Mouse (Mus musculus): ENCODE results near the gene Gm8127. TPM values are rescaled to one million over a fixed set of nuclear protein-coding genes. Genes with fewer than 3 reads are reported as not detected.
"Not testable (repeated sequence)": the region's sequence is repeated elsewhere in the genome, so short reads cannot be mapped to it uniquely, and the experiment has no call there.

Gene Gm8127
- polyA plus RNA-seq, 1 experiment from 2014 or later = not detected

DNA sequence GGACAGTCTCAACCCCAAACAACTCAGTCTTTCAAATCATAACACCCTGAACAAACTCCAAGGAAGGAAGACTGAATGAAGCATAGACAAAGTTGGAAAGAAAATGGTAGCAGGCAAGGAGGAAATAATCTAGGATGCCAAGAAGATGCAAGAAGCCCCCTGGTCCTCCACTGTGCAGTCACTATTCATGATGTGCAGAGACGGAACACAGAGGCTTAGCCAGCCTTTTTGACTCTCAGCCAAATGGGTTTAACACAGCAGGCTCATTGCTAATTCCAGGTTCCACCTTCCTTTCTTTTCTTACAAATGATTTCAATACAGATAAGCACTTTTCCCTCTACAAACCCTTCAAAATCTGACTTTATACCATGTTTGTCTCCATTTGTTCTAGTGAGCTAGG, 20.5 kb downstream of the Gm8127 start:
- not testable (repeated sequence) for H3K4me1 ChIP-seq (ENCODE audit: control insufficient read depth, insufficient read depth, low read length); H3K36me3 ChIP-seq (ENCODE audit: control insufficient read depth, insufficient read depth, low read length); H3K9me3 ChIP-seq (ENCODE audit: control insufficient read depth, low read length); H3K27me3 ChIP-seq (replicated peaks; ENCODE audit: control insufficient read depth, insufficient read depth, low read length); H3K4me2 ChIP-seq (ENCODE audit: low read depth, low read length); ATAC-seq; H3K9ac ChIP-seq (ENCODE audit: low read depth, low read length); H3K27ac ChIP-seq (ENCODE audit: low read length); H3K4me3 ChIP-seq (ENCODE audit: low read length)
- 68% methylated on average over 1 of the region's 1 CpGs for WGBS

DNA sequence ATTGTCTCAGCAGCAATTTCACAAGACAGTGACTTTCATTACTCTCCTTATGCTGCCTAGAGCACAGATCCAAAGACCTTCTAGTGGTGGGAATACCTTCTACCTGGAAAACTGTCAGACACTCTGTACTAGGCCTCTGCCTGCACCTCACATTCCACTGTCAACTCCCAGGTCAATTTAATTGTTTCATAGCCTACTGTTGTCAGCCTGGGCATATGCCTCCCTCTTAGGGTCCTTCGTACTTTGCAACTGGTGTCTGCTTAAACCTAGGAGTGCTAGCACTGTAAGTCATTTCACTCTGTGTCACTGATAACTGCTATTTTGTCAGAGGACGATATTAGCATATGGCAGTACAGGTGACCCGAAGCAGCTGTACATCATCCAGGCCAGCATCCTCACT, 24.4 kb downstream of the Gm8127 start:
- H3K9ac ChIP-seq (ENCODE audit: low read depth, low read length); H3K27me3 ChIP-seq (replicated peaks; ENCODE audit: control insufficient read depth, insufficient read depth, low read length); H3K4me1 ChIP-seq (ENCODE audit: control insufficient read depth, insufficient read depth, low read length); H3K36me3 ChIP-seq (ENCODE audit: control insufficient read depth, insufficient read depth, low read length); H3K9me3 ChIP-seq (ENCODE audit: control insufficient read depth, low read length); H3K4me3 ChIP-seq (ENCODE audit: low read length); H3K4me2 ChIP-seq (ENCODE audit: low read depth, low read length); ATAC-seq; H3K27ac ChIP-seq (ENCODE audit: low read length): not testable (repeated sequence)
- WGBS = 90% methylated on average over 3 of the region's 3 CpGs

DNA sequence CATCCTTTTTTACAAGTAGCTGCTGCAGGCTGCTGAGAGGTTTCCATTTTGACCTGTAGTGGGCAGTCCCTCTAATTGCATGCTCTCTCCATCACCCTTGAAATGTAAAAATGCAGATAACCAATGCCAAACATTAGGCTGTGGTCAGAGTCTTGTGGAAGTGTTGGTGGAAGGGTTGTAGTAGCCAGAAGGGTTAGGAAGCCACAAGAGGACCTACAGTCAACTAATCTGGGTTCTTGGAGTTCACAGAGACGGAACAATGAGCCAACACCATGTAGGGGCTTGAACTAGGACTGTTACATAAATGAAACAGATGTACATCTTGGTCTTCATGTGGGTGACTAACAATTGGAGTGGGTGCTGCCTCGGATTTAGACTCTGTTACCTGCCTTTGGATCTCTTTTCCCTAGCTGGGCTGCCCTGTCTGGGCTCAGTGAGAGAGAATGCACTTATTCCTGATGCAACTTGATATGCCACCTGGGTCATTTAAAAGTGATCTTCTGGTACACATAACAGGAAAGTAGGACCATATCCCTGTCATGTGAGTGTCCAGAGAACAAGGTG, 25.0 kb downstream of the Gm8127 start:
- not testable (repeated sequence) for H3K27ac ChIP-seq (ENCODE audit: low read length); H3K27me3 ChIP-seq (replicated peaks; ENCODE audit: control insufficient read depth, insufficient read depth, low read length); H3K4me1 ChIP-seq (ENCODE audit: control insufficient read depth, insufficient read depth, low read length); H3K4me3 ChIP-seq (ENCODE audit: low read length); H3K9me3 ChIP-seq (ENCODE audit: control insufficient read depth, low read length); H3K36me3 ChIP-seq (ENCODE audit: control insufficient read depth, insufficient read depth, low read length); H3K4me2 ChIP-seq (ENCODE audit: low read depth, low read length); H3K9ac ChIP-seq (ENCODE audit: low read depth, low read length); ATAC-seq
- WGBS = 52% methylated on average over 2 of the region's 2 CpGs

DNA sequence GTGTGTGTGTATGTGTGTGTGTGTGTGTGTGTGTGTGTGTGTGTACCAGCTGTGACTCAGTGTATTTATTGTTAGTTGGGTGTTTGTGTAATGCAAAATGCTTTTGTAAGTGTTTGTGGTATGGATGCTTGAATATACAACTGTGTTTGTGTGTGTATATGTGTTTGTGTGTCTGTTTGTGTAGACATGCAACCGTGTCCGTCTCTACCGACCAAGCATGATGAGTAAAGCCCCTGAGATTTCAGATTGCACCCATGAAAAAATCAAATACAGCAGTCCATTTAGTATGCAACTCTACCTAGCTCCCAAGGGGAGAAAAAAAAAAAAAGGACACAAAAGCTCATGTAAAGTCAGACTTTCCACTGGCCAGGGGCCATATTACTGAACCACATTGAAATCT, 30.2 kb downstream of the Gm8127 start:
- WGBS = 90% methylated on average over 3 of the region's 3 CpGs
- not testable (repeated sequence) for H3K9ac ChIP-seq (ENCODE audit: low read depth, low read length); H3K27me3 ChIP-seq (replicated peaks; ENCODE audit: control insufficient read depth, insufficient read depth, low read length); H3K4me3 ChIP-seq (ENCODE audit: low read length); H3K4me2 ChIP-seq (ENCODE audit: low read depth, low read length); H3K36me3 ChIP-seq (ENCODE audit: control insufficient read depth, insufficient read depth, low read length); H3K9me3 ChIP-seq (ENCODE audit: control insufficient read depth, low read length); H3K4me1 ChIP-seq (ENCODE audit: control insufficient read depth, insufficient read depth, low read length); ATAC-seq; H3K27ac ChIP-seq (ENCODE audit: low read length)

DNA sequence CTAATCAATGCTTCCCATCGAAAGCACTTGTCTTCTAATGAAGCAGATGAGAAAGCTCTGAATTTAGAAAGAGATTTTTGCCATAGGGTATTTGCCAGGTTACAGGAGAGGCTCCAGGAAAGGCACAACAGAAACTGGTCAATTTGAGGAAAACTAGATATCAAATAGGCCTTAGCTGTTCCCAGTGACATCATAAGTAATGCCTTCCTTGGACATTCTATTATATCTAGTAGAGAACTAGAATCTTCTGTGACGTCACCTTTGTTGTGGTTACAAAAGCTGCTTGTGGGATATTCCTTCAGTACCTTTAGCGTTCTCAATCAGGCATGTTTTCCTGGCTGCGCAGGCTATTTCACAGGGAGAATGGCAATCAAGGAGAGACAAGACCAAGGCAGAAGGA, 35.3 kb downstream of the Gm8127 start, which contains the start of gene Gm8126:
Gene Gm8126 (plus strand): TSS at position 301 of the 400 bp plus-strand sequence.
- not testable (repeated sequence) for H3K4me3 ChIP-seq (ENCODE audit: low read length); H3K36me3 ChIP-seq (ENCODE audit: control insufficient read depth, insufficient read depth, low read length); H3K9me3 ChIP-seq (ENCODE audit: control insufficient read depth, low read length); H3K9ac ChIP-seq (ENCODE audit: low read depth, low read length); ATAC-seq; H3K27me3 ChIP-seq (replicated peaks; ENCODE audit: control insufficient read depth, insufficient read depth, low read length); H3K4me2 ChIP-seq (ENCODE audit: low read depth, low read length); H3K4me1 ChIP-seq (ENCODE audit: control insufficient read depth, insufficient read depth, low read length); H3K27ac ChIP-seq (ENCODE audit: low read length)
- WGBS = 81% methylated on average over 2 of the region's 4 CpGs

DNA sequence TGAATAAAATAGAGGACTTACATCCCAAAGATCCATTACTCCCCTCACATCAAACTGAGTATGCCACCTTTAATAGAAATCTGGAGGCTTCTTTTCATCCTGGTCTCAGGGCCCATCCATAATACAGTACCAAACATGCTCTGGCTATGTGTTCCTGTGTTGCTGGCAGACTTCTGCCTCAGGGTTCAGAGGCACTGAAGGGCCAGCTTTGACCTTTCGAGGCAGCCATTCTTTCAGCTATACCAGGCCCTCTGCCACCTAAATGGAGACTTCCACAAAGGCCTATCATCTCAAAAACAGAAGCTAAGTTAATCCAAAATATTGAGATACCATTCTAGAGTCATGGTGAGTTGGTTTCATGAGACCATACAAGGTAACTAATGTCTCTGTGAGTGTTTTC, 37.1 kb downstream of the Gm8127 start:
- not testable (repeated sequence) for H3K4me1 ChIP-seq (ENCODE audit: control insufficient read depth, insufficient read depth, low read length); ATAC-seq

DNA sequence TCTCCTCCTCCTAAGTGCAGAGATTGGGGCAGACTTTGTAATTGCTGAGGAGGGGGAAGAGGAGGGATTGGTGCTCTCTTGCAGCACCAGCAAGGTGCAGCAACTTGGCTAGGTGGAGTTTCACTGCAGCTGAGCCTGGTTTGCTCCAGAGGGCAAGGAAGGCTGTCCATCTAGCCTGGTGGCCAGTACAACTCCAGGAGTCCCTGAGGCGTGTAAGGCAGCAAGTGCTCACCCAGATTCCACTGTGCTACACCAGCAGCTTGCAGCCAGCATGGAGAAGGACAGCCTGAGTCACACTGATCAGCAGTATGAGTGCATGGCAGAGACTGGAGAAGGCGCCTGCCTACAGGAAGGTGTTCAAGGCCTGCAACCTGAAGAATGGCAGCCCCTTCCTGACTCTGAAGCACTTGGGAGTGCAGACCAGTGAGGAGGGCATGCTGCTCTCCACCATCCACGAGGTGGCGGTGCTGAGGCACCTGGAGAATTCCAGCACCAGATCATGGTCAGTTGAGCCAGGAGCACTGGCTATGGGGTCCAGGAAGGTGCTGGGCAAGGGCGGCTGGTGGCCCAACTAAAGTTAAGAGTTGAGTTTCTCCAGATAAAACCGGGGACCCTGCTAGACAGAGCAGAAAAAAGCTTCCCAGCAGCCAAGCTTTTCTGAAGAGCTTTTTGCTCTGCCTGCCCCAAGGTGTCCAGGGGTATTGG, 42.9 kb downstream of the Gm8127 start:
- H3K4me1 ChIP-seq (ENCODE audit: control insufficient read depth, insufficient read depth, low read length); H3K9me3 ChIP-seq (ENCODE audit: control insufficient read depth, low read length); ATAC-seq; H3K4me3 ChIP-seq (ENCODE audit: low read length); H3K36me3 ChIP-seq (ENCODE audit: control insufficient read depth, insufficient read depth, low read length); H3K9ac ChIP-seq (ENCODE audit: low read depth, low read length); H3K4me2 ChIP-seq (ENCODE audit: low read depth, low read length); H3K27me3 ChIP-seq (replicated peaks; ENCODE audit: control insufficient read depth, insufficient read depth, low read length); H3K27ac ChIP-seq (ENCODE audit: low read length): not testable (repeated sequence)
- 33% methylated on average over 5 of the region's 6 CpGs for WGBS

More for the DNA sequence above, 37.1 kb downstream of the Gm8127 start:
- H3K27me3 ChIP-seq (replicated peaks; ENCODE audit: control insufficient read depth, insufficient read depth, low read length); H3K9ac ChIP-seq (ENCODE audit: low read depth, low read length); H3K36me3 ChIP-seq (ENCODE audit: control insufficient read depth, insufficient read depth, low read length); H3K4me3 ChIP-seq (ENCODE audit: low read length); H3K4me2 ChIP-seq (ENCODE audit: low read depth, low read length); H3K9me3 ChIP-seq (ENCODE audit: control insufficient read depth, low read length); H3K27ac ChIP-seq (ENCODE audit: low read length): not testable (repeated sequence)
- 79% methylated on average over 1 of the region's 1 CpGs for WGBS

DNA sequence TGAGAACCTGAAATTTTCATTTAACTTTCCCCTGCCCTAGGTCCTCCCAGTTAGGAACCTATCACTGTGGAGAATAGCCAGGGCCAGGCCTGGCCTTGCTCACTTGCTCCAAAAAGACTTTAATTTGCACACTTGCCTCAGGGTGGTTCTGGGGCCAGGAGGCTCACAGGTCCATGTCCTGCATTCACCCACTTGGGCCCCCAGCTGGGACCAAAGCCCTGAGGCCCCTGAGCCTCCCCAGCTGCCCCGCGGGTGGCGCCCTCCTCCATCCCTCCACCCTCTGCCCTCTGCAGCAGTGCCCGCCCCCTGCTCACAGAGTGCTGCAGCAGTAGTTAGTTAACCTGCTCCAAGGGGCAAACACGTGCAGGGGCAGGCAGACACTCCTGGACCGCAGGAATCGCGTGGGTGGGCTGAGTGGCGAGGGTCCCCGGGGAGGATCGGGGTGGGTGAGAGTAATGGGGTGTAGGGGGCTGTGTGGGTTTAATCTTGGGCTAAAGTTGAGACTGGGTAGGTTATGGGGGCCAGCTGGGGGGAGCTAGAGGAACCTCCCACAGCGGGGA, 43.9 kb downstream of the Gm8127 start:
- H3K36me3 ChIP-seq (ENCODE audit: control insufficient read depth, insufficient read depth, low read length); H3K9ac ChIP-seq (ENCODE audit: low read depth, low read length); H3K9me3 ChIP-seq (ENCODE audit: control insufficient read depth, low read length); ATAC-seq; H3K4me2 ChIP-seq (ENCODE audit: low read depth, low read length); H3K4me1 ChIP-seq (ENCODE audit: control insufficient read depth, insufficient read depth, low read length); H3K27me3 ChIP-seq (replicated peaks; ENCODE audit: control insufficient read depth, insufficient read depth, low read length); H3K27ac ChIP-seq (ENCODE audit: low read length); H3K4me3 ChIP-seq (ENCODE audit: low read length): not testable (repeated sequence)
- WGBS = 22% methylated on average over 9 of the region's 12 CpGs
